Mouse (Mus musculus): Measurements from ENCODE around the gene Tefm.

DNA sequence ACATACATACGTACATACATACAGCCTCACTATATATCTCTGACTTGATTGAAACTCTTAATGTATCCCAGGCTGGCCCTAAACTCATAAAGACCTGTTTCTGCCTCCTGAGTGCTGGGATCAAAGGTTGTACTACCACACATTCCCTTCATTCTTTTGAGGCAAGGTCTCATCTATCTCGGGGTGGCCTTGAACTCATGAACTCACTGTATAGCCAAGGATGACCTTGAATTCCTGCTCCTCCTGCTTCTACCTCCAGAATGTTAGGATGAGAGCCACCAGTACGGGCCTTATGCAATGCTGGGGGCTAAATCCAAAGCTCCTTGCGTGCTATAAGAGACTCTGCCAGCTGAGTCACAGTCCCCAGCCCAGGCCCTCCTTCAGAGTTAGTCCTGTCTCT, 19.1 kb upstream of the Tefm start:
- TF ChIP-seq CTCF (IDR thresholded peaks at IDR 0.05; ENCODE audit: extremely low read depth, insufficient read depth, insufficient read length, insufficient replicate concordance) (no peak), POLR2A (IDR thresholded peaks at IDR 0.05; ENCODE audit: low read depth, low read length) (no peak)
